Mouse (Mus musculus) embryo, embryonic 10.5 days (tissue): Measurements from ENCODE around the gene Terb2.

ENCODE experiments used
- DNase-seq: peaks from one replicate; pipeline ENCODE4 v3.0.0-alpha.2; 2015; ENCODE audit warnings: low spot score

Gene Terb2

DNA sequence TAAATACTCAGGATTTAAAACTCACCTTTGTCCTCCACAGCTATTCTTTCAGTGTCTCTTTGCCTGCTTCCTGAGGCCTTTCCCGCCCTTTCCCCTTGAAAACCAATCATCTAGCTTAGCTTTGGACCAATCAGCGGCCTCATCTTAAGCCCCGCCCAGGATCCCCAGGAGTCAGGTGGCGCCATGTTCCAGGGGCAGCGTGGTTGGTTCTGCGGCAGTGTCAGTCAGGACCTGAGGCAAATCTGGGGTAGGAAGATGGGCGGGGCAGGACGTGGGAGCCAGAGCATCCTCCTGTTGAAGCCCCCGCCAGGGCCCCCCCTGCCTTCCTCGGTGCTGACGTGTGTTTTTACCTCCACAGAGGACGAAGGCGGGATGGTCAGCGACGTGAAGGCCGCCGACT lies at the start of gene Terb2, which contains the start of gene Patl2:
Terb2 (plus strand) TSS at position 167 of the 400 bp plus-strand sequence.
Patl2 (minus strand) TSS at position 84 of the 400 bp plus-strand sequence.
- no peak for DNase-seq

DNA sequence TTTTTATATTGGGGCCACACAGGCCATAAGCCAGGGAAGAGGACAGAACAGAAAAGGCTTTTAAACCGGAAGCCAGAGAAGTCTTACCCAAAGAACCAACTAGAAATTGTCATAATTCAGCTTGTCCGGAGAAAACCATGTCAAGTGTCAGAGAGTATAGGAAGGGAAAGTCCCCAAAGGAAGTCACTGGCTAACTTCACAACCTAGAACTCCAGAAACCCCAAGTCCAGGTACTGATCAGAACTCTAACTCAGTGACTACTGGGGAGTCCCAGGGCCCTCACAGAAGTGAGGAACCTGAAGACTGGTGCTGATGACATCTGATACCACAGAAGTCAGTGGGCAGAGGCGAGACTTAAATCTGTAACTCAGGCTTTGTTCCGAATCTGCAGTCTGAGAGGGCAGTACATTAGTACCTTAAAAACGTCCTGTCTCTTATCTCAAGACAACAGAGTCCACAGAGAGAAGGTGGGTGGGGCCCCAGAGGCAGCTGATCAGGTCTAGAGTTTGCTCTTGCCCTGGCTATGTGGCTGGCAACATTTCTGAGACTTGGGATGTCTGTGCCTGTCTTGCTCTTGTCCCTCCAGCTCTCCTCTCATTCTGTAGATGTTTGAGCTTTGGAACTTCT lies 48.1 kb upstream of the Terb2 start:
- no peak for DNase-seq

DNA sequence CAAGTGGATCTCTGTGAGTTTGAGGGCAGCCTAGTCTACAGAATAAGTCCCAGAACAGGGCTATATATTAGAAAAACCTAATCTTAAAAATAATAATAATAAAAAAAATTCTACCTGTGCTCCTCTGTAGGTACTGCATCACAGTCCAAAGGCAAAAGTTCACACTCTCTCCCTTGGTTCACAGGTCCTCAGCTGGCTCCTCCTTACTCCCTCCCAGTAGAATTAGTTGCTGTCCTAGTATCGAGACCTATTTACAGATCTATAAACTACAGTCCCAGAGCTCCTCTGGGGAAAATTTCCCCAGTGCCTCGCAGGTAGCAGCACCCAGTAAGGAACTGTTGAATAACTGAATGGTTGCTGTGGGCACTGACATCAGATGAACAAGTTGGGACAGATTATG lies 45.3 kb upstream of the Terb2 start:
- no peak for DNase-seq

DNA sequence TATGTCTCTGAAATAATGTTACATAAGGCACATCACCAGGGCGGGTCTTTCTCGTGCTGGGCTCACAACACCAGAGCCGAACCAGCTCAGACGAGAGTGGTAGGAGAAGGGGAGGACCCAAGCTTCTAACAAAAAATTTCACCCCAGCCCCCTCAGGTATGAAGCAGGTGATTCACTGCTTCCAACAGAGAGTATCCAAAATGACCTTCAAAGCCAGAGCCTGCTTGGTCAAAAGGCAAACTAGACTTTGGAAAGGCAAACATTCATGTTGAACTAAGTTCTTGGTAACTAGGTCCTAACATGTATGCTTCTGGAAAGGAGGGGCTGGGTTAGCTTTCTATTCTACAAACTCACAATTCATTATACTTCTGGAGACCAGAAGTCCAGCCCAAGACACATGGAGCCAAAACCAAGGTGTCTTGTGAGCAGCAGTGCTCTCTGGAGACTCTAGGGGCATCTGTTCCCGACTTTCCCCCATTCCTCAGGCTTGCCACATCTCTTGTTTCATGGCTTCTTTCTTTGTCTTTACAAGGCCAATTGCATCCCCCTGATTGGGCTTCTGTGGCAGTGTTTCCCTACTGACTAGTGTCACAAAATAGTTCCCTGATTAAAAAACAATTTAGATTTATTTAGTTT lies 44.6 kb upstream of the Terb2 start:
- no peak for DNase-seq

DNA sequence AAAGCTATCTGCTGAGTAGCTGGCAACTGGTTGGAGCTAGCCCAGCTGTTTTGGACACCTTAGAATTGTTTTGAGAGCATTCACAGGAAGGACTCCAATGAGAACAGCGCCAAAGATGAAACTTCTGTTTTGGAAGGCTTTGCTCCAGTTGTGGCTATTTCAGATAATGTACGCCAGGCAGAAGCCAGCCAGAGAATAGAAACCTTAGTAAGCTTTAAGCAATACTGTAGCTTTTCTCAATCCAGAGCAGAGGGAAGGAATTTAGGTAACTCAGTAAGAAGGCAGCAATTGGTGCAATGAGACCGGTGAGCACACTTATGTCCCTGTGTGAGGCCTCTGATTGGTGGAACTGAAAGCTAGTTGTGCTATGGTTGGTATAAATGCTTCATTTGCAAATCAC lies 43.0 kb upstream of the Terb2 start:
- DNase-seq, result no peak

DNA sequence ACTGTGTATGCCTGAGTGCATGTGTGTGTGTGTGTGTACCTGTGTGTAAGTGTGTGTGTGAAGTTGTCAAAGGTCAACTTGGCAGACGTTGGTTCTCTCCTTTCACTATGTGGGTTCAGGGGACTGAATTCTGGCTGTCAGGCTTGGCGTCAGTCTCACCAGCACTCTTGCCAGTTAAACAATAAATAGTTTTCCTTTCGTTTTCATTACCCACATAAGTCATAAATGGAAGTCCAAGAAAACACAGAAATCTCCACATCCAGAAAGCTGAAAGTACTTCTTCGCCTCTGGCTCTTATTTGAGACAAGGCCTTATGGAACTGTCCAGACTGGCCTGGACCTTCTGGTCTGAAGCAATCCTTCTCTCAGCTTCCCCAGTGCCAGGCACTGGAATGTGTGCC lies 40.3 kb upstream of the Terb2 start:
- no peak for DNase-seq

DNA sequence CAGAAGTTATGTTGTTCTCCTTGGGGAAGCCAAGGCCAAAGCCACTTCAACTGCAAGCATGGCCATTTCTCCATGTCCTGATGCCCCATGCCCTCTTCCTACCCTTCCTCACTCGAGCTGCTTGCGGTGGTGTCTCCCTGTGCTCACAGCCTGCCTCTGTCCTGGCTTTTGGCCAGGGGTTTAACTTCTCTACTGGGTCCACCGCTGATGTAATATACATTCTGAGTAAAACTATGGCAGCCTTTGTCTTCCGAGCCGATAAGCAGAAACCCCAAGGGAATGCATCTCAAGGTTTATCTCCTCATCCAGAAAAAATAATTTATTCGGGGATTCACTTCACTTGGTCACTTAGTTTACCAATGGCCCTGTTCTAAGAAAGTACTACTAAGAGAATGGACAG lies 39.4 kb upstream of the Terb2 start:
- no peak for DNase-seq

DNA sequence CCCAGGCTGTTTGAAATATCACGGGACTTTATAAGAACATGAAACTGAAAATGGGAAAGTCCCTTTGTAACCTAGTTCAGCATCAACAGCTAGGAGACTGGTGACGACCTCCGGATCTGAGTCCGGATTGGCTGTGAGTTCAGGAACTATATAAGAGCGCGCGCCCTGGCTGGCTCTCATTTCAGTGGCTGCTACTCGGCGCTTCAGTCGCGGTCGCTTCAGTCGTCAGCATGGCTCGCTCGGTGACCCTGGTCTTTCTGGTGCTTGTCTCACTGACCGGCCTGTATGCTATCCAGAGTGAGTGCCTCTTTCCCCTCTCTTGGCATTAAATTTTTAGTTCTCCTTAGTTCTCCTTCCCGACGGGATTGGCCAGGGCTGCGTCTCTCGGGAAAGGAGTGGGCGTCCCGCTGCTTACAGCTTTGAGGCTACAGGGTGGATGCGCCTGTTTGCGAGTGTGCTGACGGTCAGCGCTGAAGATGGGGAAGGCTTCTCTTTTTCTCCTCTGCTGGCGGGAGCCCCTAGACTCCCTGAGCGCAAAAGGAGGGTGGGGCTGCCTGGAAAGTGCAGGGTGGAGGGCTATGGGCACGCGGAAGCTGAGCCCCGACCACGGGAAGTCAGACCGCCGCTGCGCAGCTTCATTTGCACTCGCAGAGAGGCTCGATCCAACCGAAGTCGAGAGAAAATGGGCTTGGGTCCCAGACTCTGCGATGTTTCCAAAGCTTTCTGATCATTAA lies 38.4 kb upstream of the Terb2 start, which contains the start of gene B2m:
B2m (plus strand) TSS at position 179 of the 734 bp plus-strand sequence.
- peak; percentile 99 for DNase-seq

DNA sequence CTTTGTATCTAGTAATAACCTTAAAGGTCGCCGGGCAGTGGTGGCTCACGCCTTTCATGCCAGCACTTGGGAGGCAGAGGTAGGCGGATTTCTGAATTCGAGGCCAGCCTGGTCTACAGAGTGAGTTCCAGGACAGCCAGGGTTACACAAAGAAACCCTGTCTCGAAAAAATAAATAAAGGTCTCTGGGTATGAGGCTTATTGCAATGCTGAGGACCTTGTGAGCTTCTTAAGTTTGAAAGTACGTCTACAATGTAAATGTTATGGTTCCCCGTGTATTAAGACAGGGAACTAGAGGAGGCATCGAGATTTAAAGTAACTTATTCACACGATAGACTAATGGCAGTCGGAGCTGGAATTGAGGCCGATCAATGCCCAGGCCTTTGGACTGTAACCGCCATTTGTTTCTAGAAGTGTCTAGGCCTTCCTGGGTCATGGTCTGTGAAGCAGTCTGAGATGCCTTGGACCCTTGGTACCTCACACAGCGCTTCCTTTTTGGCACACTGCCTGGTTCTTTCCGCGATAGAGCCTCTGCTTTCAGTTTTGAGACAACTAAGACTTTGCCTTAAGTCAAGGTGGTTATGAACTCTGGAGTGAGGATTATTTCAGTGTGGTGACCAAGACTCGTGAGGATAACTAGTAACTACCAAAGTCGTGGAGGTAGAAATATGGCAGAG lies 37.7 kb upstream of the Terb2 start:
- DNase-seq, result peak; percentile 34

DNA sequence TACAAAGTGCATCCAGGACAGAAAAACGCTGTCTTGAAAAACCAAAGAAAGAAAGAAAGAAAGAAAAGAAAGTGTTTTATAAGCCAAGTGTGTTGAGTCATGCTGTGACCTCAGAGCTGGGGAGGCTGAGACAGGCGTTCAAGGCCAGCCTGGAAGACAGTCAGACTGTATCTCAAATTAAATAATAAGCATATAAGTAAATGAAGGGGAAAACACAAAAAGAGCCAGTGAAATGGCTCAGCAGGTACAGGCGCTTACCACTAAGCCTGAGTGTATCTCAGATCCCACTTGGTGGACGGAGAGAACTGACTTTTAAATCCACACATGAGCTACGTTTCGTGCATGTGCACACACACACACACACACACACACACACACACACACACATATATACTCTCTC lies 36.8 kb upstream of the Terb2 start:
- DNase-seq, result no peak

DNA sequence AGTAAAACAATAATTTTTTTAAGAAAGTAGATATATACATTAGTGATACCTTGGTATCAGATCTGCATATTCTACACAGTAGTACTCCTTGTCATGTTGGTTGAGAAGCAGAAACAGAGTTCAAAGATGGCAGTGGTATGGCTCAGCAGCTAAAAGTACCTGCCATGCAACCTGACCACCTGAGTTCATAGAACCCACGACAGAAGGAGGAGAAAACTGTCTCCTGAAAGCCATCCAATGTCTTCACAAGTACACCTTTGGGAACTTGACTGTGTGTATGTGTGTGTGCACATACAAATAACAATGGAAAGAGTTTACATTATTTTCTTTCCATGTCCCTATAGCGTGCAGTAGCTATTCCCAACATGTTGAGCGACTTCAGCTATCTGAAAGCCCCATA lies 36.4 kb upstream of the Terb2 start:
- DNase-seq, result no peak

DNA sequence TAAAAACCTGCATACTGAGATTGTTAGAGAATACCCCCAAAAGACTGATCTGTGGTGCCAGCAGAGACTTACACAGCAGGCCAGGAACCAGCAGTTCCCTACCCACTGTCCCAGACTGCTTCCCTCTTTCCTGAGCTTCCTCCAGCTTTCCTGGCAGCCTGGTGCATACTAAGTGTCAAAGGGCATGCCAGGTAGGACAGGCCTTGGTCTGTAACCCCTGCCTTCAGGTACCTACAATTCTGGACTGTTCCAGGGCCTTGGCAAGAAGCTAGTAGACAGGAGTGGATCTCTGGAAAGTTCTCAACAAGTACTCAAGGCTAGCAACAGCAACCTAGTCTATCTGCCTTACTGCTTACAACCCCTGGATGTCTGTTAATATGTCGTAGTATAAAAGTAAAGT lies 34.9 kb upstream of the Terb2 start:
- no peak for DNase-seq

DNA sequence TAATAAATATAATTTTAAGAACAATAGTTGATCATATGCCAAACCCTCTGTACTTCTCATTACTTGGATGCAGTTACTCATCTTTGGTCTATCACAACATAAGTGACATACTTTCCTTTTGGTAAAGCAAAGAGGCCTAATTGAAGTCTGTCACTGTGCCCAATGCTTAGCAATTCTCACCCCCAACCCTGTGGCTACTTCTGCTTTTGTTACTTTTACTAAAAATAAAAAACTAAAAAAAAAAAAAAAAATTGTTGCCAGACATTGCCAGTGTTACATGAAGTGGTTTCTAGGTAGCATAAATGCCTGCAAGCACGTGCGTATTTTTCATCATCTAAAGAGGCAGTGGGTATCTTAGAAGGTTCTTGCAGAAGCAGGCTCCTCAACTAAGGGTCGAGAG lies 33.2 kb upstream of the Terb2 start:
- DNase-seq, result no peak

DNA sequence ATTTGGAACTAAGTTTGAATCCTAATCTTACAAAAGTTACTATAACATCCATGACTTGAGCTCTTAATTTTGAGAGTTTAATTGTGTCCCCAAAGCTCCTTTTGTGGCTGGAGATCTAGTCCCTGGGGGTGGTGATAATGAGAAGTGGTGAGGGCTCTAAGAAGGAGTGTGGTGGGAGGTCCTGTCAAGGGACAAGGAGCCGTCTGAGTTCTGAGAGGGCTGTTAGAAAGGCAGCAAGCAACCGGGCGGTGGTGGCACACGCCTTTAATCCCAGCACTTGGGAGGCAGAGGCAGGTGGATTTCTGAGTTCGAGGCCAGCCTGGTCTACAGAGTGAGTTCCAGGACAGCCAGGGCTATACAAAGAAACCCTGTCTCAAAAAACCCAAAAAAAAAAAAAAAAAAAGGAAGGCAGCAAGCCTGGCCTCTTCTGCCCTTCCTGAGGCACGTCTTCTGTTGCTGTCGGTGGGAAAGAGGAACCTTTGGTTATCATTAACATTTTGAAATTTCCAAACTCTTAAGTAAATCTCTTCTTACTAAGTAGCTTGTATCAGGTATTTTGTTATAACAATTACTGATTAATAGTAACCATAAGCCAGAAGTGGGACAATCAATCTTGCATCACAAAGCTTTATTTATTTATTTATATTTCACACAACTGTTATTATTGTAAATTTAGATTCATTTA lies 32.2 kb upstream of the Terb2 start:
- DNase-seq, result no peak

DNA sequence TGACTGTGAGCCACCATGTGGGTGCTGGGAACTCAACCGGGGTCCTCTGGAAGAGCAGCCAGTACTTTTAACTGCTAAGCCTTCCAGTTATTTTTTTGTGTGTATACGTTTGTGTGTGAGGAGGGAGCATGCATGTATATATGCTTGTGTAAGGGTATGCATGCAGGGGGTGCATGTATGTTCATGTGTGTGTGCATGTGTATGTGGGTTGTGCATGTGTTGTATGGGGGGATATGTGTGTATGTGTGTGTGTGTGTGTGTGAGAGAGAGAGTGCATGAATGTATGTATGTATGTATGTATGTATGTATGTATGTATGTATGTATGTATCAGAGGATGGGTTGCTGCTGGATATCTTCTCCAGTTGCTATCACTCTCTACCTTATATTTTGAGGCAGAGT lies 31.6 kb upstream of the Terb2 start:
- DNase-seq, result no peak

DNA sequence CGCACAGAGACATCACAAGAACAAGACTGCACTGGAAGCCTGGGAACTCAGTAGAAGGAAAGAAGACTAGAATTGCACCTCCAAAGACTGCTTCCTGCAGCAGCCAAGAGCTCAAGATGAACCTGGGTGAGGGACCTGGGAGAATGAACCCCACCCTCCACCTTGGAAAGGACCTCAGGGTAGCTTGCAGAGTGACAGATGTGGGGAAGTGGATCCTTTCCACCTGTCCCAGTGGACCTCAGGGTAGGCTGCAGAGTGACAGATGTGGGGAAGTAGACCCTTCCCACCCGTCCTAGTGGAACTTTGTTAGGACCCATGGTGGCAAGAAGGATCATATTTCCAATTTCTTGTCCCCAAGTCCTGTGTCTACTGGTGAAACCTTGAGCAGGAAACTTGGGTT lies 30.8 kb upstream of the Terb2 start:
- no peak for DNase-seq

DNA sequence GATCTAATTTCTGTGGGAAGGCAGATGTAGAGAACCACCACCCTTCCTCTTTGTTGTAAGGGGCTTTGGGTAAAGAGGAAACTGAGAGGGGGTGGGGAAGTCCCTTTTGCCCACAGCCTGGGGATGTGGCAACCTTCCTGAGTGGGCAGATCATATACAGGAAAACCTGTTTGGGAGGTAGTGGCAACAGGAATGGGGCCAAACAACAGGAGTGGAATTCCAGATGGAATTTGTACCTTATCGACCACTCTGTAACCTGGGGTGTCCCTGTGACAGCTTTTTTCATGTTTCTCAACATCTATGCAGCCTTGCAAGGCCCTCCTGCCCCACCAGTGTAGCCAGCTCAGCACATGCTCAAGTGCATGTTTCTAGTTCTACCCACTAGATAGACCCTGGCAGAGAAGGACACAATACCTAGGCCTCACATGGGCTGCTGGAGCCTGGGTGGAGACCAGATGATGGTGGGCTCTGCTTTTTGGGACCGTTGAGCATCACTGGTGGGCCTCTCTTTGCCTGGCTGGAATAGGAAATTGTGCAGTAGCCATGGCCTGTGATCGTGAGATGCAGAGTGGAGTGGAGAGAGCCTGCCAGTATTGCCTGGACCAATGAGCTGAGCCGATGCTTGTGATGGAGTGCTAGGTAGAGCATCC lies 29.9 kb upstream of the Terb2 start:
- no peak for DNase-seq

DNA sequence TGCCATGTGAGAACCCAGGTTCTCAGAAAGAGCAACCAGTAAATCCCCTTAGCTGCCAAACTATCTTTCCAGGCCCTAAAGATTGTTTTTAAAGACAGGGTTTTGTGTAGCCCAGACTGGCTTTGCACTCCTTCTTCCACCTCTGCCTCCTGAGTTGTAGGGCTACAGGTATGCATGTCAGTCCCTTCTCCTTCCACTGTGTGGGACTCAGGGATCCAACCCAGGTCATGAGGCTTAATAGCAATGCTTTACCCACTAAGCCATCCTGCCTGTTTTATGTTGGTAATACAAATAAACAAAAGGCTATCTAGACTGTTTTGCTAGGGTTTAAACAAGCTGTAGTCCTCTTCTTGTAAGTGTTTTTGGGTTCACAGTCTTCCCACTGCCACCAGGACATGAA lies 28.5 kb upstream of the Terb2 start:
- DNase-seq, result no peak

DNA sequence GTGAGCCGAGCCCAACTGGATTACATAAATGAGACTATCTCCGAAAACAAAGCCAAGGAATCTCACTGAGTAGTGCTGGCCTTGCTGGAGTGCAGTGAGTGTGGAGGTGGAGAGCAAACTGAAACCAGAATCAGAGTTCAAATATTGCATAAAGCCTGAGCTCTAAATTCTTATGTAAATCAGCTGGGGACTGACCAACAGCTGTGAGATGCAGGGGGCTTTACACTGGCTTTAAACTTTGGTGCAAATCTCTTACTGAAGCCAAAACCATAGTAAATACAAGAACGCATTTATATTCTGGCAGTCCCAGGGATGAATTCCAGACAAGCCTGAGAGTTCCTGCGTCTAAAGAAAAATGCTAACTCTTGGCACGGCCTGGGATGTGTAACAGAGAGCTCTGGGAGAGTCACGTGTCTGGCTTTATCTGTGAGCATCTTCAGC lies 27.7 kb upstream of the Terb2 start:
- no peak for DNase-seq

DNA sequence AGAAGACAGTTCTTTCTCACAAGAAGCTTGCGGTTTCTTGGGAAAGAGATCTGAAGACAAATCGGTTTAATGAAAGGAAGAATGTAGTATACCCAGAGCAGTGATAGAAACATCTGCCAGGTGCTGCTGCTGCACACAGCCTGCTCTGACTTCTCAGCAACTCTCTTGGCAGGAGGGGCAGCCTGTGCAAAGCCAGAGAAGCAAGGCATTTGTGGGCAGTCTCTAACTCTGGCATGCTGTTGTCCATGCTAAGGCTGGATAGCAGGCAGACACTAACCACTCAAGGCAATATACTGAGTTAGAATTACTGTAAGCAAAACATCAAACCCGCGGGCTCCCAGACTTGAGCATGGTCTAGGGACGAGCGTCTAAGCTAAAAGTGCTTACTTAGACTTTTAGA lies 26.4 kb upstream of the Terb2 start:
- DNase-seq, result no peak

DNA sequence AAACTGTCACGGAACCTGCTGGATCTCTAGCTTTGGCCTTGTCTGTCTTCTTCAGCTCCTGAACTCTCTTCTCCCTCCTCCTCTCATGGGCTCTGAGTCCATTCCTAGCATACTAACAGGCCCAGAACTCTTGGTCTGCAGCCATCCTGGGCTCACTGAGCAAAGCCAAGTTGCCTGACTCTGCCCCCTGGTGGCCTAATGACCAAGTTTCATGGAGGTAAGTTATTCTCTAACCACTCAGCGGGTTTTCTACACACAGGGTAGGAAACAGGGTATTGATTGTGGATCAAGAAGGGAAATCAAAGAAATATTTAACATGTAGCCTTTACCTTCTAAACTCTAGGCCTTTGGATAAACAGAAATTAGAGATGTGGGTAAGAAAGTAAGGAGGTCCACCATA lies 25.4 kb upstream of the Terb2 start, which contains the start of gene Trim69:
Trim69 (plus strand) TSS at position 21 of the 400 bp plus-strand sequence.
- DNase-seq, result peak; percentile 91
